Mouse (Mus musculus): ENCODE results near the gene Casp14.
"Not testable (repeated sequence)": the region's sequence is repeated elsewhere in the genome, so short reads cannot be mapped to it uniquely, and the experiment has no call there.

Casp14 gene

DNA sequence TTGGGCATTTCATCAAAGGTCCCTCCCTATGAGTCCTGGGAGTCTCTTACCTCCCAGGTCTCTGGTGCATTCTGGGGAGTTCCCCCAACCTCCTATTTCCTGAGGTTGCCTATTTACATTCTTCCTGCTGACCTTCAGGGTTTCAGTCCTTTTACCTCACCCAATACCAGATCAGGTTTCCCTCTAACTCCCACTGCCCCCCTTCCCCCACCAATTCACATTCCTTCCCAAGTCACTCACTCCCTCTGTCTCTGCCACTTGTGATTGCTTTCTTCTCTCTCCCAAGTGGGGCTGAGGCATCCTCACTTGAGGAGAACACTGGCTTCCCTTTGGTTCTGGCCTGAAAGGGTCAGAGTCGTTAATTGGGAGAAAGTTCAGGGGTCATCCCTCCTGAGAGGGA, 48.0 kb downstream of the Casp14 start:
- CTCF ChIA-PET = not testable (repeated sequence)

DNA sequence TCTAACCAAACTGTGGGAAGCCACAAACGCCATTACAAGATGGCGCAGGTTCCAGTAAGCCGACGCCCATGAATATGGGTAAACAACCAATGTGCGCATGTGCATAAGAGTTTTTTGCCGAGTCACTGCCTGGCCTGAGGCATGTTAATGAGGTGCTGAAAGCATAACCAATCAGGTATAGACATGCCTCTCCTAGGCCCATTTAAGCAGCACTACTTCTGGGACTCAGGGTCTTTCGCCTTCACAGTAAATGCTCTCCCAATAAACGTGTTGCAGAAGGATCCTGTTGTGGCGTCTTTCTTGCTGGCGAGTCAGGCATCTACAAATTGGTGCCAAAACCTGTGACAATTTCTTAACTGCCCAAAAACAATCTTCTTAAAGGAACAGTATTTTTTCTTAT, 51.4 kb downstream of the Casp14 start:
- CTCF ChIA-PET = not testable (repeated sequence)

DNA sequence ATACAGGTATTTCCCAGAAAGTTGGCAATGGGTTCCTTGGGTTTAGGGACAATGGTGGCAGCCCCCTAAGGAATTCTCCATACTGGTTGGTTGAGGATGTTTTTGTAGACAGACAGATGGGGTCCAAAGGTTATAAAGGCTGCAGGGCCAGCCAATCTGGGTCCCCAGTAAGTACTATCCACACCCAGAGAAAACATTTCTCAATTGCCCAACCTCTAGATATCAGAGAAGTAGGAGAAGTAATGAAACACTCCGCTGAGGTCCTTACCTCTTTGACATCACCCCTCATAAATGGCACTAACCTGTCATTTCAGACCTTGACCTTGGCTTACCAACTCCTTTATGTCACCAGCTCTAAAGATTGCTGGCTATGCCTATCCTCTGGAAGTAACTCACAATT, 53.5 kb downstream of the Casp14 start:
- CTCF ChIA-PET = no interaction called here
